Mouse (Mus musculus): ENCODE measurements around the gene Srgap2.

- TF ChIP-seq CTCF (IDR thresholded peaks at IDR 0.05; ENCODE audit: low read depth, low read length): no peak
- no peak for TF ChIP-seq GATA1 (IDR thresholded peaks at IDR 0.05; ENCODE audit: borderline replicate concordance, low read length)
These were observed 109.9 kb downstream of the Srgap2 start for GRCm38 (mm10) chr1:131417059-131417750.

Data from G1E (cell line).